Mouse (Mus musculus): ENCODE data around the gene Tiam2.

DNA sequence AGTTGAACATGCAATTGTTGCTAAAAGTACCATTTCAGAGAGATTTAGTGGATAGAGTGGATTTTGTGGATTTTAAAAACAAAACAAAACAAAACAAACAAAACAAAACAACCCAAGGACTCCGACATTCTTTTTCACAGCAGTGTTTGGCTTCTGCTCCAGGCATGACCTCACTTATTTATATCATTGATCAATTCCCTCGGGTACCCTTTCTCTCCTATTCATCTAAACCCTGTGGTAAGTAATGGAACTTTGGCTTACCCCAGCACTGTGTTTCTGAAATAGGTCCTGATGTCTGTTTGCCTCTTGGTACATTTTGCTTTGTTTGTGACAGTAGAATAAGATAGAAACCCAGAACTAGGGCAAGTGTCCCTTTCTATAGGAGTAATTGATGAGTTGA is 52.2 kb downstream of the Tiam2 start:
- TF ChIP-seq ZKSCAN1 (IDR thresholded peaks at IDR 0.05; ENCODE audit: borderline replicate concordance, low read depth, low read length) (no peak), POLR2A (IDR thresholded peaks at IDR 0.05; ENCODE audit: low read depth, low read length) (no peak), BHLHE40 (IDR thresholded peaks at IDR 0.05; ENCODE audit: low read depth, low read length) (no peak), EP300 (IDR thresholded peaks at IDR 0.05; ENCODE audit: low read length) (no peak), CTCF (conservative IDR thresholded peaks at IDR 0.05 in 1 of 2, IDR thresholded peaks at IDR 0.05 in 1 of 2; ENCODE audit: low read depth in 2 of 2, low read length in 2 of 2) (no peak), NELFE (IDR thresholded peaks at IDR 0.05; ENCODE audit: low read depth, low read length) (no peak), HCFC1 (IDR thresholded peaks at IDR 0.05; ENCODE audit: low read depth, low read length) (no peak), KAT2A (IDR thresholded peaks at IDR 0.05; ENCODE audit: insufficient replicate concordance, low read length) (no peak), CHD1 (IDR thresholded peaks at IDR 0.05; ENCODE audit: low read depth, low read length) (no peak)
